Mouse (Mus musculus): ENCODE measurements around the gene Rptor.

DNA sequence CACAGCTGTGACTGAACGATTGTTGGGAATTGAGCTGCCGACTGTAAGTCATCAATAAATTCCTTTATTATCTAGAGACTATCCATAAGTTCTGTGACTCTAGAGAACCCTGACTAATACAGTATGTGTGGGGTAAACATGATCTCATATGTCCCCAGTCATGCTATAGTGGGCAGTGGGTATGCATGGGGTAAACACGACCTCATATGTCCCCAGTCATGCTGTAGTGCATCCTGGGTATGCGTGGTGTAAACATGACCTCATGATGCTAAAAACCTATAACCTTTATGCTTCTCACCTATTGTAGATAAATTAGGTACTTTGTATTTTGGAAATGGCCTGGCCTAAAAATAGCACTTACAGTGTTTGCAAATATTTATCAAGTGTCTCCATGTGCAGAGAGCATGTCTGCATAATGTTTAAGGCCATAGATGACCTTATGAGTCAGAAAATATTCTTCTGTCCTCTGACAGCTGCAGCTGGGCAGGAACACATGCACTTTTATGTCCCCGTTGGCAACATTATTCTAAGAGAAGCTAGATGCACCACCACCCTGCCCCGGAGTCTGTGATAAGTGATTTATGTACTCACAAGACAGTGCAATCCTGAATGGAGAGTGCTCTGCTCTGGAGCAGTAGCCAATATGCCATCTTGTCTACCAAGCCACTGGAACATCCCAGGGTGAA, 102.8 kb downstream of the Rptor start:
- TF ChIP-seq POLR2A (IDR thresholded peaks at IDR 0.05; ENCODE audit: extremely low read depth, insufficient read depth, low read length) = no peak
- no peak for TF ChIP-seq CTCF (IDR thresholded peaks at IDR 0.05; ENCODE audit: low read depth, low read length)

Measured in liver, adult 2 months (tissue).